Mouse (Mus musculus) spleen, postnatal 36 days (tissue): ENCODE measurements around the gene Aox1.

Source experiments
- DNase-seq, 2 experiments: peaks; one replicate each; pipeline ENCODE4 v3.0.0; 2022; ENCODE audit warnings: low spot score in 2 of 2, mixed read lengths in 1 of 2

The Aox1 gene

GRCm38 (mm10) chr1:58107066-58107465 lies 77.3 kb downstream of the Aox1 start:
- DNase-seq = no peak

- DNase-seq = no peak
These were observed 80.5 kb downstream of the Aox1 start for GRCm38 (mm10) chr1:58110241-58110640.

GRCm38 (mm10) chr1:58111315-58111714 lies 81.6 kb downstream of the Aox1 start:
- no peak for DNase-seq

GRCm38 (mm10) chr1:58112880-58113279 lies 83.1 kb downstream of the Aox1 start, which contains the start of gene Aox3:
Aox3 (plus strand) TSS chr1:58113130.
- DNase-seq = peak in 1 of 2 experiments; percentile 10

- no peak for DNase-seq
These were observed 83.7 kb downstream of the Aox1 start for GRCm38 (mm10) chr1:58113441-58113840.

- no peak for DNase-seq
These were observed 84.4 kb downstream of the Aox1 start for GRCm38 (mm10) chr1:58114021-58114560.

GRCm38 (mm10) chr1:58114666-58115375 lies 85.1 kb downstream of the Aox1 start:
- no peak for DNase-seq

GRCm38 (mm10) chr1:58118231-58118630 lies 88.5 kb downstream of the Aox1 start:
- no peak for DNase-seq

- no peak for DNase-seq
These were observed 95.2 kb downstream of the Aox1 start for GRCm38 (mm10) chr1:58124901-58125300.

- DNase-seq = no peak
These were observed 108.2 kb downstream of the Aox1 start for GRCm38 (mm10) chr1:58137891-58138290.

GRCm38 (mm10) chr1:58138986-58139385 lies 109.3 kb downstream of the Aox1 start:
- DNase-seq = no peak

- no peak for DNase-seq
These were observed 110.9 kb downstream of the Aox1 start for GRCm38 (mm10) chr1:58140607-58141006.

- DNase-seq = no peak
These were observed 114.8 kb downstream of the Aox1 start for GRCm38 (mm10) chr1:58144384-58145069.

GRCm38 (mm10) chr1:58146026-58146425 lies 116.3 kb downstream of the Aox1 start:
- no peak for DNase-seq

- no peak for DNase-seq
These were observed 118.0 kb downstream of the Aox1 start for GRCm38 (mm10) chr1:58147776-58148175.

GRCm38 (mm10) chr1:58152247-58152646 lies 122.5 kb downstream of the Aox1 start:
- DNase-seq = no peak
